Mouse (Mus musculus) lung, embryonic 16.5 days (tissue): ENCODE data around the gene Lactbl1. TPM values are rescaled to one million over a fixed set of nuclear protein-coding genes. Genes with fewer than 3 reads are reported as not detected.

Experiments
- ATAC-seq: fragments of 200-750 bp; cut with Nextera tagmentation; 2 replicates; pipeline ENCODE4 v1.8.0; 2017; ENCODE audit warnings: low read depth, mild to moderate bottlenecking, moderate library complexity
- H3K27ac ChIP-seq: fragments of 300-500 bp; sonication (generic); 2 replicates; pipeline ENCODE4 v1.5.1; 2014; ENCODE audit warnings: mild to moderate bottlenecking, control low read depth, low read length
- H3K27me3 ChIP-seq: fragments of 300-500 bp; sonication (generic); 2 replicates; pipeline ENCODE4 v1.6.1; 2014; ENCODE audit warnings: low read depth, low read length, mixed read lengths; ENCODE audit not compliant: control insufficient read depth, insufficient read depth
- H3K36me3 ChIP-seq: fragments of 300-500 bp; sonication (generic); 2 replicates; pipeline ENCODE4 v1.6.1; 2014; ENCODE audit warnings: low read length; ENCODE audit not compliant: control insufficient read depth, insufficient read depth
- H3K4me1 ChIP-seq: fragments of 300-500 bp; sonication (generic); replicated peaks from 2 replicates; pipeline ENCODE4 v1.6.1; 2014; ENCODE audit warnings: low read length, mixed read lengths; ENCODE audit not compliant: control insufficient read depth, insufficient read depth
- H3K4me2 ChIP-seq: fragments of 300-500 bp; sonication (generic); 2 replicates; pipeline ENCODE4 v1.6.1; 2014; ENCODE audit warnings: low read depth, low read length, control low read depth
- H3K4me3 ChIP-seq: fragments of 300-500 bp; sonication (generic); 2 replicates; pipeline ENCODE4 v1.5.1; 2014; ENCODE audit warnings: mild to moderate bottlenecking, low read length, control low read depth
- H3K9ac ChIP-seq: fragments of 300-500 bp; sonication (generic); 2 replicates; pipeline ENCODE4 v1.6.1; 2014; ENCODE audit warnings: low read length, control low read depth
- H3K9me3 ChIP-seq: fragments of 300-500 bp; sonication (generic); 2 replicates; pipeline ENCODE4 v1.6.1; 2016; ENCODE audit warnings: low read length; ENCODE audit not compliant: control insufficient read depth
- WGBS: fragments of 180-500 bp; shearing (Covaris S2); extraction: QIAGEN DNeasy Blood & Tissue Kit; methylation state at CpG from one replicate; pipeline ENCODE4 v1.1.7; 2014; 5-methylcytosine and 5-hydroxymethylcytosine counted together
- polyA plus RNA-seq: library from polyadenylated mRNA; unstranded; fragments of >200 nt; fragmentation: Nextera tagmentation; extraction: Ambion mirVana; gene quantifications from 2 replicates; pipeline ENCODE4 v1.2.1, GENCODE M21; 2015

The Lactbl1 gene
- polyA plus RNA-seq, 1 experiment from 2014 or later, result not detected

- no peak overlapping the region for H3K4me2 ChIP-seq
- WGBS, result 59% methylated on average over 9 of the region's 9 CpGs
- H3K9ac ChIP-seq, result no peak overlapping the region
- no peaks in the 10 kb centered on the region for H3K9me3 ChIP-seq
- H3K4me3 ChIP-seq, result no peak overlapping the region
- no peaks in the 10 kb centered on the region for H3K36me3 ChIP-seq
- H3K27me3 ChIP-seq, result no peaks in the 10 kb centered on the region
- H3K4me1 ChIP-seq, result no peaks in the 10 kb centered on the region
- ATAC-seq, result no peak
- no peak overlapping the region for H3K27ac ChIP-seq
Measured at GRCm38 (mm10) chr4:136665068-136665467, 42.6 kb downstream of the Lactbl1 start.

DNA sequence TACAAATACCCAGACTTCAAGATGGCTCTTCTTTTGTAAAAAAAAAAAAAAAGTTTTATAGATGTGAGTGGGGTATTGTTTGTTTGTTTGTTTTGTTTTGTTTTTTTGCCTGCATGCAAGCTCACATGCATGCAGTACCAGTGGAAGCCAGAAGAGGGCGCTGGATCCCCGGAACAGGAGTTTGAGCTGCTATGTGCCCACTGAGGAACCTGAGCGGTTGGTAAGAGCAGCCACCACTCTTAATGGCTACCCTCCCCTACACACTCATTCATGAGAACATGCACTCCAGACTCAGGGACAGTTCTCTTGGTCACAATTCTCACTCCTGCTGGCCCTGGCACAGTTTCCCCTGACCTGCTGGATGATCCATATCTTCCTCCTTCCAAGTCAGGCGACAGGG lies 43.6 kb downstream of the Lactbl1 start:
- Histone ChIP-seq H3K27ac (no peak overlapping the region), H3K36me3 (no peaks in the 10 kb centered on the region), H3K4me1 (no peaks in the 10 kb centered on the region), H3K4me2 (no peak overlapping the region), H3K9me3 (no peaks in the 10 kb centered on the region), H3K9ac (no peak overlapping the region), H3K27me3 (no peaks in the 10 kb centered on the region), H3K4me3 (no peak overlapping the region)
- ATAC-seq, result no peak
- 69% methylated on average over 4 of the region's 4 CpGs for WGBS

GRCm38 (mm10) chr4:136667757-136668156 lies 45.3 kb downstream of the Lactbl1 start:
- no peaks in the 10 kb centered on the region for H3K4me1 ChIP-seq
- no peak for ATAC-seq
- H3K4me3 ChIP-seq, result no peak overlapping the region
- WGBS, result 65% methylated on average over 10 of the region's 10 CpGs
- no peaks in the 10 kb centered on the region for H3K36me3 ChIP-seq
- no peaks in the 10 kb centered on the region for H3K27me3 ChIP-seq
- H3K9me3 ChIP-seq, result no peaks in the 10 kb centered on the region
- H3K27ac ChIP-seq, result no peak overlapping the region
- no peak overlapping the region for H3K4me2 ChIP-seq
- no peak overlapping the region for H3K9ac ChIP-seq

DNA sequence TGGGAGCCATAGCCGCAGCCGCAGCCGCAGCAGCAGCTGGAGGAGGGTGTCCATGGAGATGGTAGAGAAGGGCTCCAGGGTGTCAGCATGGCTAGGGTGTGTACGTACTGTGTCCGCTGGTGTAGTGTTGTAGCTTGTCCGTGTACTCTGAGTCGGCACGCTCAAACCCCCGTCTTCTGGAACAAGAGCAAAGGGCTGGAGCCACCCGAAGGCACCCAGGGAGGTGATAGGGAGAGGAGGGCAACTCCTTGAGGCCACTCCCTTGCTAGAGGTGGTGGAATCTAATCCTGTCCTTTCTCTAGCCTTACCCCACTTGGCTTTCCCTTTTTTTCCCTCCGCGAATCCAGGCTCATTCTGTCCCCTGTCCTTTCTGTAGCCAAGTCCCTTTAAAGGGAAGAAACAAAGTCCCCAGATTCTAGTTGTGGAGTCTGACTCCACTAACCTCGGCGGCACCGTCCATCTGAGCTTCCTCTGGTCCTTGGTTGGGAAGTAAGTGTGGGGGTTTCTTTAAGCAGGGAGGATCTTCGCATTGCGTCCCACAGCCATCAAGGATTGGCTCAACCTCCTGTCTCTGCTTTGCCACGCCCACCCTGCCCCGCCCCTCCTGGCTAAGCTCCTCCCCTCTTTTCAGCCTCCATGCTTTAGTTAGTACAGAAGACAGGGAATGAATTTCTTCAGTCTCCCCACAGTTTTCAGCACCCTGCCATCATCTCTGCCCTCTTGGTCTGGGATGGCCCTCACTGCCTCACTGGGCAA lies 50.1 kb downstream of the Lactbl1 start:
- no peak for ATAC-seq
- Histone ChIP-seq H3K9ac (no peak overlapping the region), H3K27me3 (no peaks in the 10 kb centered on the region), H3K4me2 (no peak overlapping the region), H3K4me3 (no peak overlapping the region), H3K36me3 (no peaks in the 10 kb centered on the region), H3K9me3 (no peaks in the 10 kb centered on the region), H3K27ac (no peak overlapping the region), H3K4me1 (no peaks in the 10 kb centered on the region)
- 87% methylated on average over 19 of the region's 19 CpGs for WGBS

DNA sequence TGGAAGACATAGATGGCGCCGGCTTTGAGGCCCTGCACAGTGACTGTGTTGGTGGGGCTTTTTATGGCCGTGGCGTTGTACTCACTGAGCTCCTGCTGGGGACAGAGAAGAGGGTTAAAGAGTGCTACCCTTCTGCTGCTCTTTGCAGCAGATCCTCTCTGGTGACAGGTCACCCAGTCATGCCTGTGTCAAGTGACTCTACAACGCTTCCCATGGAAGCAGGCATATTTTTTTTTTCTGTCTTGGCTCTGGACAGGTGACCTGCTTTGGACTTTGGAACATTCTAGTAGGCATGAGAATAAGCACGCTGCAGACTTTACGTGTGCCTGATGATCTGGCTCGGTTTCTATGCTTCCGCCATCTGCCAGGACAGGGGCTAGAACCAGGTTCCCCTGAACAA lies 53.0 kb downstream of the Lactbl1 start:
- 93% methylated on average over 9 of the region's 9 CpGs for WGBS

DNA sequence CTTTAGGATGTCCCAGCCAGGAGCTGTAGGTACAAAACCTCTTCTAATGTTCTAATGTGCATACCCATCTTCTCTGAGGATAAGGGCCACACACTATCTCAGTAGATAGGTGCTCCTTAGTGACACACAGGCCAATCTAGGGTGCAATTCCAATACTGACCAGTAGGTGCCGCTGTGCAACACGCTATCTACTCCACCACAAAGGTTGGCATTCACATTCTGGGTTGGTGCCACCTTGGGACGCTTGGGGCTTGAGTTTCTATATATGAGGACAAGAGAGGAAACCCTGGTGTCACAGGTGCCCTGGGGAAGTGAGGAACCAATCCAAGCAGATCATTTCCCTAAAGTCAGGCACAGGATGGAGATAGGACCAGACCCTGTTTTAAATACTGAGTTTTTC lies 56.1 kb downstream of the Lactbl1 start:
- Histone ChIP-seq H3K4me1 (no peaks in the 10 kb centered on the region), H3K4me3 (no peak overlapping the region), H3K9ac (no peak overlapping the region), H3K9me3 (no peaks in the 10 kb centered on the region), H3K36me3 (no peaks in the 10 kb centered on the region; the same call in 1 of the 2 replicates), H3K4me2 (no peak overlapping the region), H3K27ac (no peak overlapping the region), H3K27me3 (no peaks in the 10 kb centered on the region)
- WGBS, result 6% methylated on average over 3 of the region's 3 CpGs
- ATAC-seq, result no peak

More for the DNA sequence above, 53.0 kb downstream of the Lactbl1 start:
- Histone ChIP-seq H3K36me3 (no peaks in the 10 kb centered on the region), H3K4me3 (no peak overlapping the region), H3K27ac (no peak overlapping the region), H3K4me1 (no peaks in the 10 kb centered on the region), H3K4me2 (no peak overlapping the region), H3K9me3 (no peaks in the 10 kb centered on the region), H3K27me3 (no peaks in the 10 kb centered on the region), H3K9ac (no peak overlapping the region)
- no peak for ATAC-seq

DNA sequence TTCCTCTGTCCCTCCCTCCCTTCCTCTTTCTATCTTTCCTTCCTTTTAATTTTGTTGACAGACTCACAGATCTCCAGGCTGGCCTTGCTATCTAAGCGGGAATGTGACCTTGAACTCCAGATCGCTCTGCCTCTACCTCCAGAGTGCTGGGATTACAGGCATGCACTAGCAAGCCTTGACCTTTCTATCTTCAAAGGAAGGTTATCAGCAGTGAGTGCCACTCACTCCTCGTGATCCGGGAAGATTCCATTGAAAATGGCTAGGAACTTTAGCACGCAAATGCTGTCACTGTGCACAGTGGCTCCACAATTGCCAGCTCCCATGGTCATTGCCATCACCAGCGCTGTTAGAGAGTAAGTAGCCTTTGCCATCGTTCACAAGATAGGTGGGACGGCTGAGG lies 56.8 kb downstream of the Lactbl1 start:
- no peaks in the 10 kb centered on the region for H3K9me3 ChIP-seq
- no peak overlapping the region for H3K9ac ChIP-seq
- no peak for ATAC-seq
- H3K4me1 ChIP-seq, result no peaks in the 10 kb centered on the region
- H3K4me2 ChIP-seq, result no peak overlapping the region
- no peak overlapping the region for H3K27ac ChIP-seq
- no peaks in the 10 kb centered on the region; the same call in 1 of the 2 replicates for H3K36me3 ChIP-seq
- no peaks in the 10 kb centered on the region for H3K27me3 ChIP-seq
- WGBS, result 50% methylated on average over 8 of the region's 8 CpGs
- no peak overlapping the region for H3K4me3 ChIP-seq

DNA sequence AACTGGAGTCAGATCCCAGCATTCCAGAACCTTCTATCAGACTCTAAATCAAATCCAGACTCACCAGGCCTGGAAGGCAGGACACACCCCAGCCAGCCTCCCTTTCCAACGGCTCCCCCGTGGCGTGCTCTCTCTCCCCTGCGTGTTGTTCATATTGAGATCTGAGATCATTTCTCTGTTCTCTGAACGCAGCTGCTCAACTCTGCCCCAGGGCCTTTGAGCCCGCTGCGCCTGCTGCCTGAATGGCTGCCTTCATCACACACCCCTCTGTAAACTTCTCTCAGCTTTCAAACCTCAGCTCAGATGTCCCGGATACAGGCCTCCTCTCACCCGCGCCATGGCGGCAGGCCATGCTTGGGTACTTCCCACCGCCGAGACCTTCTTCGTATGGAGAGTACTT lies 58.2 kb downstream of the Lactbl1 start:
- 76% methylated on average over 14 of the region's 14 CpGs for WGBS
- Histone ChIP-seq H3K27ac (no peak overlapping the region), H3K27me3 (no peaks in the 10 kb centered on the region)

DNA sequence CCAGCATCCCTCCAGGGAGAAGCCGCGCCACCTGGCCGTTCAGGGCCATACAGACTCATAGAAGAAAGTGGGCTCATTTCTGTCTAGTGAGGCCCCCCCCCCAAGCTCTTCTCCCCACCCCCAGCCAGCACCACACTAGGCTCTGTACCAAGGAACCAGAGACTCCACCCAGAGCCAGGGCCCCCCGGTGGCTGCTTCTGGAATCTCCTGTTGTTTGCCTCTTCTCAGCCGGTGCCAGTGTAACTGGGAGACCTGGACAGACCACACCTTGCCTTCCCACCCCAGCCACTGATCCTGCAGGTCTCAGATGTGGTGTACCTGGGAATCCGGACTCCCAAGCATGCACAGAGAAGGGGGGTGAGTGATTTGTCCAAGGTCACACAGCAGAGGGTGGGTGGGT lies 62.1 kb downstream of the Lactbl1 start:
- no peaks in the 10 kb centered on the region for H3K27me3 ChIP-seq
- no peak overlapping the region for H3K4me2 ChIP-seq
- H3K4me1 ChIP-seq, result no peaks in the 10 kb centered on the region
- H3K4me3 ChIP-seq, result no peak overlapping the region
- 68% methylated on average over 6 of the region's 6 CpGs for WGBS
- H3K9me3 ChIP-seq, result no peaks in the 10 kb centered on the region
- no peak overlapping the region for H3K9ac ChIP-seq
- ATAC-seq, result 0 out of 2 replicates have a peak, but pooled peaks have one; percentile 21
- no peaks in the 10 kb centered on the region; the same call in 1 of the 2 replicates for H3K36me3 ChIP-seq
- H3K27ac ChIP-seq, result no peak overlapping the region

More for the DNA sequence above, 58.2 kb downstream of the Lactbl1 start:
- H3K4me3 ChIP-seq, result no peak overlapping the region
- H3K4me2 ChIP-seq, result no peak overlapping the region
- ATAC-seq, result no peak
- no peaks in the 10 kb centered on the region for H3K9me3 ChIP-seq
- no peaks in the 10 kb centered on the region; the same call in 1 of the 2 replicates for H3K36me3 ChIP-seq
- no peak overlapping the region for H3K9ac ChIP-seq
- H3K4me1 ChIP-seq, result no peaks in the 10 kb centered on the region
